Mouse (Mus musculus) olfactory bulb, adult 2 months (tissue): ENCODE measurements around the gene 2210407C18Rik. TPM values are rescaled to one million over a fixed set of nuclear protein-coding genes. Genes with fewer than 3 reads are reported as not detected.

Experiments
- H3K27ac ChIP-seq: fragments of 200-500 bp; 2 replicates; pipeline ENCODE4 v1.5.1; 2012; ENCODE audit warnings: low read depth, low read length; ENCODE audit not compliant: insufficient read depth
- H3K4me1 ChIP-seq: fragments of 200-500 bp; 2 replicates; pipeline ENCODE4 v1.6.1; 2012; ENCODE audit warnings: low read length; ENCODE audit not compliant: control insufficient read depth, insufficient read depth
- H3K4me3 ChIP-seq: fragments of 200-500 bp; 2 replicates; pipeline ENCODE4 v1.5.1; 2012; ENCODE audit warnings: mild to moderate bottlenecking, low read depth, low read length, moderate library complexity; ENCODE audit not compliant: insufficient read depth
- CTCF ChIP-seq: fragments of 200-500 bp; IDR thresholded peaks from 2 replicates; pipeline ENCODE4 v1.5.1; 2012; ENCODE audit warnings: low read depth, mild to moderate bottlenecking, low read length, moderate library complexity; ENCODE audit not compliant: insufficient read depth
- POLR2A ChIP-seq: fragments of 200-500 bp; IDR thresholded peaks from 2 replicates; pipeline ENCODE4 v1.6.1; 2012; ENCODE audit warnings: mild to moderate bottlenecking, low read depth, low read length, moderate library complexity; ENCODE audit not compliant: insufficient read depth
- WGBS: fragments of 180-500 bp; shearing (Covaris S2); methylation state at CpG from one replicate; pipeline ENCODE4 v1.1.7; 2018; 5-methylcytosine and 5-hydroxymethylcytosine counted together
- polyA plus RNA-seq: library from polyadenylated mRNA; stranded (reverse); fragments of >200 nt; gene quantifications from 2 replicates; pipeline ENCODE4 v1.2.4, GENCODE M21; 2012; ENCODE audit warnings: low replicate concordance; ENCODE audit not compliant: missing spikeins, insufficient read depth, insufficient read length

2210407C18Rik gene
- polyA plus RNA-seq, 1 experiment = not detected

DNA sequence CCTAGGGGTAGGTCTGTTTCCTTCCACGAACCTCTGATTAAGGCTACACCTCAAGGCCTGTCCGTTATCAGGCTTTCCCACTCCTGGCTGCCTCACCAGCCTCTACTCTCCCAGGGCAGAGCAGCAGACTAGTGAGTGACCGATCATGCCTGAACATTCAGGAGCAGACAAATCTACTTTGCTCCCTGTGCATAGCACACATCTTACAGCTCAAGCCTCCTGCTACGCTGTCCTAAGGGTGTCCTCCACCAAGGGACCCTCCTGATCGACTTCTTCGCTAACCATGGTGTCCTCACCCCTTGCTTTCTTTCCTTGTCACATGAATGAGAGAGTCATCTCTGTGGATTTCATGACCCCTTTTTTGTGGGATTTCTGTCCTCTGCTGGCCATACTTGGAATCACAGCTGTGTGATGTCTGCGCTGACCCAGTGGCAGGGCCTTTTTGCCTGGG lies 28.0 kb downstream of the 2210407C18Rik start:
- Histone ChIP-seq H3K27ac (no peak overlapping the region), H3K4me1 (peaks cover 9% of the 10 kb centered on the region), H3K4me3 (no peak overlapping the region)
- 71% methylated on average over 7 of the region's 7 CpGs for WGBS
- TF ChIP-seq CTCF = peak; percentile 37; the same call in 1 of the 2 replicates
- no peak for TF ChIP-seq POLR2A

DNA sequence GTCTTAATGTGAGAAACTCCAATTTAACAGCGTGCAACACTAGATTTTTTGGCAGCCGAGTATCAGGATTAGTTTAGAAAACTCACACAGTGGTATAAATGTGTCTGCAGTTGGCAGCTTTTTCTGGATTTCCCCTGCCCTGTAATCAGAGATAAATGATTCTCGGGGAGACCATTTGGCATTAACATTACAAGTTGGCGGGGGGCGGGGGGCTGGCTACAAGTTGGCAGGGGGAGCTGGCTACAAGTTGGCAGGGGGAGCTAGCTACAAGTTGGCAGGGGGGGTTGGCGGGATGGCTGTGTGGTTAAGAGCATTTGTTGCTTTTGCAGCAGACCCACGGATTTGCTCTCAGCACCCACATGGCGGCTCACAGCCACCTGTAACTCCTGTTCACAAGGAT lies 37.2 kb downstream of the 2210407C18Rik start:
- Histone ChIP-seq H3K4me1 (no peaks in the 10 kb centered on the region), H3K27ac (no peak overlapping the region), H3K4me3 (no peak overlapping the region)
- TF ChIP-seq CTCF (no peak), POLR2A (no peak)
- 23% methylated on average over 8 of the region's 8 CpGs for WGBS

DNA sequence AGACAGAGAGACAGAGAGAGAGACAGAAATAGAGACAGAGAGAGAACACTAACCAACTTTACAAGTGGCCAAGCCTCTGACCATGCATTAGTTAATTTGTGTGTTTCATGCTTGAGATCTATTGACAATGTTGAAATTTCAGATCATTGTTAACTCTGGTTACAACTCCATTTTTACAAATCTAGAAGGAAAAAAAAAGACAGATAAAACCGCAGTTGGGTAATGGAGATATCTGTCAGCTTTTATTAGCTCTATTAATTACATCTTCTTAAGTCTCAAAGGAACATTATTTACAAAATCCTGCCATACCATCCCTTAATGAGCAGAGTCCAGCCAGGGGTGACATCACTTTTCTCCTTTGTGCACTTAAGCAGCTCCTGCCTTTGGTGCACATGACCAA lies 38.4 kb downstream of the 2210407C18Rik start, which contains the start of gene Olfr325:
Olfr325 (plus strand) TSS at position 301 of the 400 bp plus-strand sequence.
- TF ChIP-seq CTCF (no peak), POLR2A (no peak)

DNA sequence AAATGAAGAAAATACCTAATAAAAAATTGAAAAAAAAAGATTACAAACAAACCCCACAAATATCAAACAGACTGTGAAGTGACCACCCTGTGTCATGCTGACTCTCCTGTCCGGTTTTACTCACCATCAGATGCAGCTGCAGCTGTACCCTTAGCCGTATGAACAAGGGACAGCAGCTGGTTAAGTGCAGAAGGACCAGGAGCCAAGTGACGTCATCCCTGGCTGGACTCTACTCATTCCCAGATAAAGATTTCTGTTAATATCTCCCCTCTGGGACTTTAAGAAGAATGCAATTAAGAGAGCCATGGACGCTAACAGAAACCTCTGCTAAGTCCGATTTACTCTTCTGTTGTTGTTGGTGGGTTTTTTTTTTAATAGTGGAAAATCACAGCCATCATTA lies 45.5 kb downstream of the 2210407C18Rik start, which contains the start of gene Olfr224:
Olfr224 (minus strand) TSS at position 149 of the 400 bp plus-strand sequence.
- no peak for TF ChIP-seq POLR2A
- TF ChIP-seq CTCF = no peak
- no peak within 1 kb of the TSS for H3K27ac ChIP-seq
- WGBS = 59% methylated on average over 5 of the region's 5 CpGs
- no peaks in the 10 kb centered on the region for H3K4me1 ChIP-seq
- H3K4me3 ChIP-seq = no peak within 1 kb of the TSS

More for the DNA sequence above, 38.4 kb downstream of the 2210407C18Rik start, which contains the start of gene Olfr325:
- Histone ChIP-seq H3K4me3 (no peak within 1 kb of the TSS), H3K27ac (no peak within 1 kb of the TSS), H3K4me1 (no peaks in the 10 kb centered on the region)
- 71% methylated on average over 1 of the region's 1 CpGs for WGBS

Other genes starting within 250 kb of the 2210407C18Rik start
- gene Lypd8, start 237.0 kb downstream of the 2210407C18Rik start, polyA plus RNA-seq = not detected in 2 replicates
- not detected in 2 replicates for gene 1810065E05Rik, start 195.0 kb downstream of the 2210407C18Rik start, polyA plus RNA-seq
- not detected in 2 replicates for gene Gm12253, start 183.5 kb downstream of the 2210407C18Rik start, polyA plus RNA-seq
- not detected in 2 replicates for gene Lypd9, start 163.2 kb downstream of the 2210407C18Rik start, polyA plus RNA-seq
- not detected in 2 replicates for gene Olfr30, start 153.8 kb downstream of the 2210407C18Rik start, polyA plus RNA-seq
- not detected in 2 replicates for gene Olfr332, start 123.5 kb downstream of the 2210407C18Rik start, polyA plus RNA-seq
- not detected in 2 replicates for gene Olfr331, start 113.5 kb downstream of the 2210407C18Rik start, polyA plus RNA-seq
- not detected in 2 replicates for gene Olfr330, start 81.2 kb downstream of the 2210407C18Rik start, polyA plus RNA-seq
- gene Olfr329-ps, start 69.7 kb downstream of the 2210407C18Rik start, polyA plus RNA-seq = not detected in 2 replicates
- not detected in 2 replicates for gene Olfr328, start 60.4 kb downstream of the 2210407C18Rik start, polyA plus RNA-seq
- not detected in 2 replicates for gene Olfr224, start 45.5 kb downstream of the 2210407C18Rik start, polyA plus RNA-seq
- not detected in 2 replicates for gene Olfr325, start 38.3 kb downstream of the 2210407C18Rik start, polyA plus RNA-seq
- gene Olfr324, start 21.0 kb downstream of the 2210407C18Rik start, polyA plus RNA-seq = not detected in 2 replicates
- gene Olfr323, start 14.4 kb upstream of the 2210407C18Rik start, polyA plus RNA-seq = not detected in 2 replicates
- gene Trim58, start 24.4 kb upstream of the 2210407C18Rik start, polyA plus RNA-seq = not detected in 2 replicates
- gene Olfr322, start 42.7 kb upstream of the 2210407C18Rik start, polyA plus RNA-seq = not detected in 2 replicates
- not detected in 2 replicates for gene Olfr320, start 65.0 kb upstream of the 2210407C18Rik start, polyA plus RNA-seq
- gene Olfr319, start 83.1 kb upstream of the 2210407C18Rik start, polyA plus RNA-seq = not detected in 2 replicates
- not detected in 2 replicates for gene Olfr318, start 107.9 kb upstream of the 2210407C18Rik start, polyA plus RNA-seq
- gene Olfr317, start 123.1 kb upstream of the 2210407C18Rik start, polyA plus RNA-seq = not detected in 2 replicates
- not detected in 2 replicates for gene Olfr316, start 136.7 kb upstream of the 2210407C18Rik start, polyA plus RNA-seq
- not detected in 2 replicates for gene Olfr315, start 157.1 kb upstream of the 2210407C18Rik start, polyA plus RNA-seq
- gene Olfr314, start 166.9 kb upstream of the 2210407C18Rik start, polyA plus RNA-seq = not detected in 2 replicates
- not detected in 2 replicates for gene Fam183b, start 185.9 kb upstream of the 2210407C18Rik start, polyA plus RNA-seq
- gene Olfr313, start 198.9 kb upstream of the 2210407C18Rik start, polyA plus RNA-seq = not detected in 2 replicates
- not detected in 2 replicates for gene Olfr312, start 213.2 kb upstream of the 2210407C18Rik start, polyA plus RNA-seq
- not detected in 2 replicates for gene Olfr311, start 223.2 kb upstream of the 2210407C18Rik start, polyA plus RNA-seq
- gene Gm12258, start 231.1 kb upstream of the 2210407C18Rik start, polyA plus RNA-seq = not detected in 2 replicates